Mouse (Mus musculus) myocyte (in vitro differentiated cells): ENCODE results near the gene Dlgap3. TPM values are rescaled to one million over a fixed set of nuclear protein-coding genes. Genes with fewer than 3 reads are reported as not detected.

Experiments used
- H3K27me3 ChIP-seq: one replicate; pipeline ENCODE4 v1.6.1; 2011; ENCODE audit not compliant: control insufficient read depth, insufficient read depth, insufficient read length
- H3K36me3 ChIP-seq: one replicate; pipeline ENCODE4 v1.6.1; 2011; ENCODE audit not compliant: control insufficient read depth, insufficient read depth
- H3K4me2 ChIP-seq: one replicate; pipeline ENCODE4 v1.6.1; 2011; ENCODE audit warnings: low read depth, control low read depth
- H3K4me3 ChIP-seq: one replicate; pipeline ENCODE4 v1.5.1; 2011; ENCODE audit warnings: mild to moderate bottlenecking, control low read depth, moderate library complexity
- H3K79me2 ChIP-seq: one replicate; pipeline ENCODE4 v1.6.1; 2011; ENCODE audit not compliant: control insufficient read depth, insufficient read depth
- H3ac ChIP-seq: one replicate; pipeline ENCODE4 v1.6.1; 2011; ENCODE audit not compliant: control insufficient read depth, insufficient read length
- CEBPB ChIP-seq: IDR thresholded peaks from 2 replicates; pipeline ENCODE4 v1.6.1; 2011; ENCODE audit warnings: mild to moderate bottlenecking, moderate library complexity; ENCODE audit not compliant: poor library complexity, insufficient read depth, severe bottlenecking
- E2F4 ChIP-seq: IDR thresholded peaks from one replicate; pipeline ENCODE4 v1.6.1; 2011; ENCODE audit warnings: mild to moderate bottlenecking, control low read depth, moderate library complexity; ENCODE audit not compliant: insufficient read depth
- MAX ChIP-seq: IDR thresholded peaks from one replicate; pipeline ENCODE4 v1.6.1; 2011; ENCODE audit warnings: low read depth, mild to moderate bottlenecking, control low read depth
- MYOD1 ChIP-seq, 3 experiments: IDR thresholded peaks; one replicate each; pipeline ENCODE4 v1.6.1; 2011; ENCODE audit warnings: control low read depth in 2 of 3, low read depth in 2 of 3, mild to moderate bottlenecking in 2 of 3, moderate library complexity in 1 of 3; ENCODE audit not compliant: insufficient read length in 2 of 3, control insufficient read depth in 1 of 3
- MYOG ChIP-seq, 3 experiments: IDR thresholded peaks; one replicate each; pipeline ENCODE4 v1.6.1; 2011; ENCODE audit warnings: control low read depth in 2 of 3, low read depth in 2 of 3, mild to moderate bottlenecking in 2 of 3; ENCODE audit not compliant: insufficient read length in 2 of 3, control insufficient read depth in 1 of 3, insufficient read depth in 1 of 3
- POLR2A ChIP-seq: IDR thresholded peaks from one replicate; pipeline ENCODE4 v1.6.1; 2011; ENCODE audit warnings: low read depth, mild to moderate bottlenecking, control low read depth, moderate library complexity; ENCODE audit not compliant: insufficient read length
- POLR2AphosphoS2 ChIP-seq: IDR thresholded peaks from one replicate; pipeline ENCODE4 v1.6.1; 2011; ENCODE audit warnings: low read depth, control low read depth; ENCODE audit not compliant: insufficient read length
- REST ChIP-seq: IDR thresholded peaks from one replicate; pipeline ENCODE4 v1.6.1; 2011; ENCODE audit warnings: mild to moderate bottlenecking, control low read depth, moderate library complexity; ENCODE audit not compliant: insufficient read depth, insufficient read length
- SRF ChIP-seq: IDR thresholded peaks from one replicate; pipeline ENCODE4 v1.6.1; 2011; ENCODE audit warnings: low read depth; ENCODE audit not compliant: control insufficient read depth, insufficient read length
- TCF12 ChIP-seq: IDR thresholded peaks from one replicate; pipeline ENCODE4 v1.6.1; 2011; ENCODE audit warnings: mild to moderate bottlenecking, control low read depth; ENCODE audit not compliant: poor library complexity, insufficient read depth, severe bottlenecking
- TCF3 ChIP-seq: IDR thresholded peaks from one replicate; pipeline ENCODE4 v1.6.1; 2011; ENCODE audit warnings: low read depth, control low read depth; ENCODE audit not compliant: insufficient read length
- USF1 ChIP-seq: IDR thresholded peaks from one replicate; pipeline ENCODE4 v1.6.1; 2011; ENCODE audit warnings: low read depth, mild to moderate bottlenecking, control low read depth, moderate library complexity
- polyA plus RNA-seq: library from polyadenylated mRNA; unstranded; fragments of >200 nt; fragmentation: generic; extraction: Trizol; gene quantifications from one replicate; pipeline ENCODE4 v1.2.1, GENCODE M21; 2012; ENCODE audit warnings: missing spikeins

The Dlgap3 gene
- polyA plus RNA-seq, 1 experiment, result not detected

DNA sequence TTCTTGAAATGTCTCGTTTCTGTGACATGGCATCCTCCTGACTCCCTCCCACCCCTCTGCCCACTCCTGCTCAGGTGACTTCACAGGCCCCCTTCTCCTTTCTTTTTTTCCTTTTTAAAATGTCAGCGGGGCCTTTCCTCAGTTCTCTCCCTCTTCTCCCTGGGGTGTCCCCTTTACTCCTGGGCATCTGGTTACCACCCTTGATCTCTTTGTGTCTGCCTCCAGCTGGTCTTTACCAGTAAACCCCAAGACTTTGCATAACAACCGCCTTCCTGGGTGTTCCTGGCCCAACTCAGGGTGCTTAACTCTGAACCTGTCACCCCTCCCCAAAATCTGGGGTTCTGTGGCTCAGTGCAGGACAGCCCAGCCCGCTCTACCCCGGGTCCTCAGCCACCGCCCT lies 29.6 kb downstream of the Dlgap3 start:
- TF ChIP-seq USF1 (no peak), POLR2A (no peak), E2F4 (no peak), POLR2AphosphoS2 (no peak), CEBPB (no peak), TCF12 (no peak), REST (no peak), SRF (no peak), MYOD1 (IDR thresholded peaks at IDR 0.05; ENCODE audit: control insufficient read depth in 1 of 3, insufficient read length in 2 of 3, low read depth in 2 of 3) (no peak), MYOG (IDR thresholded peaks at IDR 0.05; ENCODE audit: control insufficient read depth in 1 of 3, insufficient read depth in 1 of 3, insufficient read length in 2 of 3, low read depth in 2 of 3) (no peak), TCF3 (no peak), MAX (no peak)
- Histone ChIP-seq H3K27me3 (peaks cover 19% of the 10 kb centered on the region), H3K4me3 (no peak overlapping the region), H3ac (no peak overlapping the region), H3K79me2 (no peaks in the 10 kb centered on the region), H3K36me3 (no peaks in the 10 kb centered on the region), H3K4me2 (no peak overlapping the region)

DNA sequence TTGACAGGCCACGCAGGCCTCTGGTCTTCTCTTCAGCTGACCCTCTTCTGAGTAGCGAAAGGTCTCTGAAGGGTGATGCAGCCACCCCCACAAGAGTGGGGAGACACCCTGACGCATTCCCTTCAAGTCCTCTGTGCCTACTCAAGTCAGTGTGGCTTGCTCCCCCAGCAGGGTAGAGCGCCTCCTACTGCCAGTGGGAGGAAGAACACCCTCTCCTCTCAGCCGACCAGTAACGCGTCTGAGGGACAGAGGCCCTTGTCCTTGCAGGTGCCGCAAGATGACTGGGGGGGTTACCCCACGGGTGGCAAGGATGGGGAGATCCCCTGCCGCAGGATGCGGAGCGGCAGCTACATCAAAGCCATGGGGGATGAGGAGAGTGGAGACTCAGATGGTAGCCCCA lies 30.4 kb downstream of the Dlgap3 start:
- Histone ChIP-seq H3K36me3 (no peaks in the 10 kb centered on the region), H3ac (no peak overlapping the region), H3K27me3 (peaks cover 15% of the 10 kb centered on the region), H3K4me3 (no peak overlapping the region), H3K4me2 (no peak overlapping the region), H3K79me2 (no peaks in the 10 kb centered on the region)
- TF ChIP-seq POLR2AphosphoS2 (no peak), MYOG (IDR thresholded peaks at IDR 0.05; ENCODE audit: control insufficient read depth in 1 of 3, insufficient read depth in 1 of 3, insufficient read length in 2 of 3, low read depth in 2 of 3) (no peak), CEBPB (no peak), TCF12 (no peak), SRF (no peak), TCF3 (no peak), POLR2A (no peak), MYOD1 (IDR thresholded peaks at IDR 0.05; ENCODE audit: control insufficient read depth in 1 of 3, insufficient read length in 2 of 3, low read depth in 2 of 3) (no peak), USF1 (no peak), REST (no peak), E2F4 (no peak), MAX (no peak)

DNA sequence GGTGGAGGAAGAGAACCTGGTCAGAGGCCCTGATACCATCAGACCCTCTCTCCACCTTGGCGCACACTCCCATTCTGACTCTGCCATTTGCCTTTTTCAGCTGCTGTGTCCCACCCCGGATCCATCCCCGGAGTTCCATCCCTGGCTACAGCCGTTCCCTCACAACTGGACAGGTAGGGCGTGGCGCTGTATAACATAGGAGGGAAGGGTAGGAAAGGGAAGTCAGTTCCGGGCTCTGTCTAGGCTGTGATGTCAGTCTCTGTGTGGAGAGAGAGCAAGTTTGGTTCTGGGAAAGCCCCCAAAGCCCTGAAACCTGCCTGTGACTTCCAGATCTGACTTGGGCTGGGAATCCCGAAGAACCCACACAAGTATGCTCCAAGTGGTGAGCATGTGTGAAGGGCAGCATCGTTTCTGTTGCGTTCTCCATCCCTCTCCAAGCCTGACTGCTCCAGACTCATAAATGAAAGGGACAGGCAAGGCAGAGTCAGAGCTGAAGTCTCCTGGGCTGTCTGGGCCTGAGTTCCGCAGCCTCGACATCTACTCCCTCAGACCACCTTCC lies 31.2 kb downstream of the Dlgap3 start:
- no peaks in the 10 kb centered on the region for H3K79me2 ChIP-seq
- H3ac ChIP-seq, result no peak overlapping the region

DNA sequence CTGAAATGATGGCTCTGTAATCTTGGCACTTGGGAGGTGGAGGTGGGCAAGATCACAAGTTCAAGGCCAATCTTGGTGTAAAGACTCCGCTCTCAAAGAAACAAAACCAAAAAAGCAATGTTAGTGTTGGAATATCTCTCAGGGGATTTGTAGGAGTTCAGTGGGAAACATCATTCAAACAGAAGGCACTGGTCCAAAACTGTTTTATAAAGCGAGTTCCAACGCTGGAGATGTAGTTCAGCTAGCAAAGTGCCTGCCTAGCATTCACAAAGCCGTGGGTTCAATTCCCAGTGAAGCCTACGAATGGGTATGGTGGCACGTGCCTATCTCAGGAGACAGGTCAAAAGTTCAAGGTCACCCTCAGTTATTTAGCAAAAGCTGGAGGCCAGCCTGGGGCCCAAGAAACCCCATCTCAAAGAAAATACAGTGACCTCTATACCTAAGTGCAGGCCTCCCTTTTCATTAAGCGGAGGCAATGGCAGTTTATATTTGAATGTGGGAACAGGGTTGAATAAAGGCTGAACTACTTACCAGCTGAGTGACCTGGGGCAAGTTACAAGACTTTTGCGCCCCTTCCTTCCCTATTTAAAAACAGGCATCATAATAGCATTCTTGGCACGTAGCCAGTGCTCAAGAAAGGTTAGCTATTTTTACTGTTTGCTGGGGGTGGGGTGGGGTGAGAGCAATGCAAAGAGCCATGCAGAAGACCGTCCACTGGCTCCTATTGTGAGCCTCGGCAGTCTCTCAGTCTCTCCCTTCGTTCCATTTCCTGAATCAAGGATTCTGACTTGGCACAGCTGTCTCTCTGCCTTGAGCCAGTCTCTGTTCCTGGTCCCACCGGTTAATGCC lies 32.0 kb downstream of the Dlgap3 start:
- TF ChIP-seq TCF12 (no peak), SRF (no peak), E2F4 (no peak), USF1 (no peak), POLR2A (no peak), CEBPB (no peak), POLR2AphosphoS2 (no peak), MAX (no peak), MYOD1 (IDR thresholded peaks at IDR 0.05; ENCODE audit: control insufficient read depth in 1 of 3, insufficient read length in 2 of 3, low read depth in 2 of 3) (no peak), REST (no peak), TCF3 (no peak), MYOG (IDR thresholded peaks at IDR 0.05; ENCODE audit: control insufficient read depth in 1 of 3, insufficient read depth in 1 of 3, insufficient read length in 2 of 3, low read depth in 2 of 3) (no peak)
- peaks cover 7% of the 10 kb centered on the region for H3K27me3 ChIP-seq
- H3K4me2 ChIP-seq, result no peak overlapping the region
- no peak overlapping the region for H3K4me3 ChIP-seq
- H3ac ChIP-seq, result no peak overlapping the region
- no peaks in the 10 kb centered on the region for H3K36me3 ChIP-seq
- H3K79me2 ChIP-seq, result no peaks in the 10 kb centered on the region

More for the DNA sequence above, 31.2 kb downstream of the Dlgap3 start:
- H3K27me3 ChIP-seq, result peaks cover 9% of the 10 kb centered on the region
- TF ChIP-seq MAX, result no peak
- no peak for TF ChIP-seq USF1
- TF ChIP-seq MYOG (IDR thresholded peaks at IDR 0.05; ENCODE audit: control insufficient read depth in 1 of 3, insufficient read depth in 1 of 3, insufficient read length in 2 of 3, low read depth in 2 of 3), result no peak
- no peak for TF ChIP-seq CEBPB
- no peak for TF ChIP-seq REST
- TF ChIP-seq TCF12, result no peak
- no peak for TF ChIP-seq POLR2AphosphoS2
- TF ChIP-seq MYOD1 (IDR thresholded peaks at IDR 0.05; ENCODE audit: control insufficient read depth in 1 of 3, insufficient read length in 2 of 3, low read depth in 2 of 3), result no peak
- TF ChIP-seq POLR2A, result no peak
- TF ChIP-seq SRF, result no peak
- TF ChIP-seq TCF3, result no peak
- TF ChIP-seq E2F4, result no peak
- H3K4me2 ChIP-seq, result no peak overlapping the region
- no peaks in the 10 kb centered on the region for H3K36me3 ChIP-seq
- H3K4me3 ChIP-seq, result no peak overlapping the region
